Mouse (Mus musculus) heart, postnatal 10 days (tissue): ENCODE data around the gene Msh6. TPM values are rescaled to one million over a fixed set of nuclear protein-coding genes. Genes with fewer than 3 reads are reported as not detected.

Experiments used
- total RNA-seq, 2 experiments: library from RNA; stranded (reverse); gene quantifications; 2 replicates each; pipeline ENCODE4 v1.2.3; 2021

Gene Msh6
- total RNA-seq, 2 experiments from 2014 or later: 10.2 to 15.1 TPM

Other genes starting within 250 kb of the Msh6 start
- gene Kcnk12, start 177.1 kb upstream of the Msh6 start, total RNA-seq: under 1 TPM in 1 of 2 experiments, not detected in 1; 0.12 TPM
- not detected for gene Rpl36-ps4, start 54.1 kb upstream of the Msh6 start, total RNA-seq
- gene Fbxo11, start 90.2 kb downstream of the Msh6 start, total RNA-seq: 10 to 100 TPM; 46.0 to 49.3 TPM